Mouse (Mus musculus): Measurements from ENCODE around the gene Ptprj. TPM values are rescaled to one million over a fixed set of nuclear protein-coding genes. Genes with fewer than 3 reads are reported as not detected.
A peak's percentile ranks its signal among the peaks of the same experiment; 100 is the strongest.

Ptprj gene
- total and polyA plus RNA-seq, 2 experiments: 12.1 to 35.2 TPM

DNA sequence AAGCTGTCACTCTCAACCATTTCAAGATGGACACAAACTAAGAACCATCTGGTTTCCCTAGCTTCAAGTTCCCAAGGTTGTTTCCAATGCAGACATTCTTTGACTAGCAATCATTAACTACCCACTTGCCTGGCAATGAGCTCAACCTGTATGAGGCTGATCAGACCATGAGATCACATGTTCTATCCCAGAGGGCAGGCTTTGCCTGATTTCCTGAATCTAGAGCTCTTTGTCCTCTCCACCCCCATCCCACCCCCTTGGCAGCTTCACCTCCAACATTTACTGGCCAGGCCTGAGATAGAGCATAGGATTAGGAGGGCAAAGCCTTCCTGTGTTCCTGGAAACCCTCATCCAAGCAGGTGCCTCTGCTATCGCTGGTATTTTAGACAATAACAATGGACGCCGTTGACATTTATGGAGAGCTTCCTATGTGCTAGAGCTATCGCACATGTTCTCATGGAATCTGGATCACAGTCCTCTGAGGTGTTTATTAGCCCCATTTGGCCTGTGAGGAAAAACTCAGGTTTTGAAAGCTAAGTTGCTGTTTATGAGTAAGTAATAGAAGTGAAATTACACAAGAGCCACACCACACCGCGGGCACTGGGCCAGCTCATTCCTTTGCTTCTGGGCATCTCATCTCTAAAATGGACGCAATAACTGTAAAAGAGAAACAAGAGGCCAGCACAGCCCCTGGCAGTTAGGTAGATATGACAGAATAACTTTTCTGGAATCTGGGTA is 15.1 kb downstream of the Ptprj start:
- Histone ChIP-seq H3K36me3 (ENCODE audit: control insufficient read depth, insufficient read depth, low read length) (no peaks in the 10 kb centered on the region), H3K27ac (replicated peaks; ENCODE audit: insufficient read depth, low read depth, low read length) (peak overlapping the region; percentile 100), H3K4me3 (ENCODE audit: insufficient read depth, low read depth, low read length) (no peak overlapping the region), H3K4me1 (ENCODE audit: control insufficient read depth, insufficient read depth, low read length) (peaks cover 50% of the 10 kb centered on the region), H3K9ac (ENCODE audit: low read depth, low read length) (peak overlapping the region; percentile 78), H3K27me3 (ENCODE audit: control insufficient read depth, insufficient read depth, low read length) (no peaks in the 10 kb centered on the region), H3K79me2 (ENCODE audit: control insufficient read depth, insufficient read depth, low read length) (peaks cover 42% of the 10 kb centered on the region)
- TF ChIP-seq POLR2A (IDR thresholded peaks at IDR 0.05; ENCODE audit: extremely low read depth, insufficient read depth, low read length): no peak
- no peak for TF ChIP-seq CTCF (IDR thresholded peaks at IDR 0.05; ENCODE audit: low read depth, low read length)
- 29% methylated on average over 7 of the region's 7 CpGs for WGBS
- peak; percentile 100 for DNase-seq (ENCODE audit: extremely low read depth, low read depth, low spot score)

GRCm38 (mm10) chr2:90564552-90564951 is 15.9 kb downstream of the Ptprj start:
- peak overlapping the region; percentile 72 for H3K27ac ChIP-seq (replicated peaks; ENCODE audit: insufficient read depth, low read depth, low read length)

GRCm38 (mm10) chr2:90563171-90563570 is 17.3 kb downstream of the Ptprj start:
- DNase-seq (ENCODE audit: extremely low read depth, low read depth, low spot score): no peak
- TF ChIP-seq POLR2A (IDR thresholded peaks at IDR 0.05; ENCODE audit: extremely low read depth, insufficient read depth, low read length): no peak
- no peak for TF ChIP-seq CTCF (IDR thresholded peaks at IDR 0.05; ENCODE audit: low read depth, low read length)
- H3K9ac ChIP-seq (ENCODE audit: low read depth, low read length): no peak overlapping the region
- H3K4me3 ChIP-seq (ENCODE audit: insufficient read depth, low read depth, low read length): no peak overlapping the region
- H3K27me3 ChIP-seq (ENCODE audit: control insufficient read depth, insufficient read depth, low read length): no peaks in the 10 kb centered on the region
- no peaks in the 10 kb centered on the region for H3K36me3 ChIP-seq (ENCODE audit: control insufficient read depth, insufficient read depth, low read length)
- H3K79me2 ChIP-seq (ENCODE audit: control insufficient read depth, insufficient read depth, low read length): peaks cover 46% of the 10 kb centered on the region
- H3K4me1 ChIP-seq (ENCODE audit: control insufficient read depth, insufficient read depth, low read length): peaks cover 51% of the 10 kb centered on the region
- WGBS: 40% methylated on average over 4 of the region's 4 CpGs
- 0 out of 2 replicates have a peak overlapping the region, but pooled peaks have one; percentile 29 for H3K27ac ChIP-seq (replicated peaks; ENCODE audit: insufficient read depth, low read depth, low read length)

More at GRCm38 (mm10) chr2:90564552-90564951, 15.9 kb downstream of the Ptprj start:
- Histone ChIP-seq H3K36me3 (ENCODE audit: control insufficient read depth, insufficient read depth, low read length) (no peaks in the 10 kb centered on the region), H3K4me1 (ENCODE audit: control insufficient read depth, insufficient read depth, low read length) (peaks cover 55% of the 10 kb centered on the region), H3K9ac (ENCODE audit: low read depth, low read length) (no peak overlapping the region), H3K27me3 (ENCODE audit: control insufficient read depth, insufficient read depth, low read length) (no peaks in the 10 kb centered on the region), H3K4me3 (ENCODE audit: insufficient read depth, low read depth, low read length) (no peak overlapping the region), H3K79me2 (ENCODE audit: control insufficient read depth, insufficient read depth, low read length) (peaks cover 46% of the 10 kb centered on the region)
- DNase-seq (ENCODE audit: extremely low read depth, low read depth, low spot score): no peak
- TF ChIP-seq CTCF (IDR thresholded peaks at IDR 0.05; ENCODE audit: low read depth, low read length): no peak
- no peak for TF ChIP-seq POLR2A (IDR thresholded peaks at IDR 0.05; ENCODE audit: extremely low read depth, insufficient read depth, low read length)
- WGBS: 91% methylated on average over 8 of the region's 8 CpGs

- Histone ChIP-seq H3K4me1 (ENCODE audit: control insufficient read depth, insufficient read depth, low read length) (peaks cover 48% of the 10 kb centered on the region), H3K36me3 (ENCODE audit: control insufficient read depth, insufficient read depth, low read length) (no peaks in the 10 kb centered on the region), H3K9ac (ENCODE audit: low read depth, low read length) (0 out of 2 replicates have a peak overlapping the region, but pooled peaks have one; percentile 1), H3K4me3 (ENCODE audit: insufficient read depth, low read depth, low read length) (no peak overlapping the region), H3K79me2 (ENCODE audit: control insufficient read depth, insufficient read depth, low read length) (peaks cover 43% of the 10 kb centered on the region), H3K27me3 (ENCODE audit: control insufficient read depth, insufficient read depth, low read length) (no peaks in the 10 kb centered on the region), H3K27ac (replicated peaks; ENCODE audit: insufficient read depth, low read depth, low read length) (peak overlapping the region; percentile 60)
- WGBS: 54% methylated on average over 8 of the region's 8 CpGs
- peak; percentile 67 for DNase-seq (ENCODE audit: extremely low read depth, low read depth, low spot score)
- TF ChIP-seq CTCF (IDR thresholded peaks at IDR 0.05; ENCODE audit: low read depth, low read length): peak; percentile 48
- no peak for TF ChIP-seq POLR2A (IDR thresholded peaks at IDR 0.05; ENCODE audit: extremely low read depth, insufficient read depth, low read length)
Observed at GRCm38 (mm10) chr2:90562126-90562670, 18.2 kb downstream of the Ptprj start.

GRCm38 (mm10) chr2:90560197-90560843 is 20.1 kb downstream of the Ptprj start:
- Histone ChIP-seq H3K27me3 (ENCODE audit: control insufficient read depth, insufficient read depth, low read length) (no peaks in the 10 kb centered on the region), H3K27ac (replicated peaks; ENCODE audit: insufficient read depth, low read depth, low read length) (peak overlapping the region; percentile 42), H3K36me3 (ENCODE audit: control insufficient read depth, insufficient read depth, low read length) (no peaks in the 10 kb centered on the region), H3K4me3 (ENCODE audit: insufficient read depth, low read depth, low read length) (no peak overlapping the region), H3K79me2 (ENCODE audit: control insufficient read depth, insufficient read depth, low read length) (peaks cover 49% of the 10 kb centered on the region), H3K9ac (ENCODE audit: low read depth, low read length) (no peak overlapping the region), H3K4me1 (ENCODE audit: control insufficient read depth, insufficient read depth, low read length) (peaks cover 38% of the 10 kb centered on the region)
- no peak for TF ChIP-seq POLR2A (IDR thresholded peaks at IDR 0.05; ENCODE audit: extremely low read depth, insufficient read depth, low read length)
- TF ChIP-seq CTCF (IDR thresholded peaks at IDR 0.05; ENCODE audit: low read depth, low read length): no peak
- DNase-seq (ENCODE audit: extremely low read depth, low read depth, low spot score): peak; percentile 80
- WGBS: 26% methylated on average over 6 of the region's 6 CpGs
